9 mouse cellular contexts compared by ENCODE assay signal in the genomic region with DNA sequence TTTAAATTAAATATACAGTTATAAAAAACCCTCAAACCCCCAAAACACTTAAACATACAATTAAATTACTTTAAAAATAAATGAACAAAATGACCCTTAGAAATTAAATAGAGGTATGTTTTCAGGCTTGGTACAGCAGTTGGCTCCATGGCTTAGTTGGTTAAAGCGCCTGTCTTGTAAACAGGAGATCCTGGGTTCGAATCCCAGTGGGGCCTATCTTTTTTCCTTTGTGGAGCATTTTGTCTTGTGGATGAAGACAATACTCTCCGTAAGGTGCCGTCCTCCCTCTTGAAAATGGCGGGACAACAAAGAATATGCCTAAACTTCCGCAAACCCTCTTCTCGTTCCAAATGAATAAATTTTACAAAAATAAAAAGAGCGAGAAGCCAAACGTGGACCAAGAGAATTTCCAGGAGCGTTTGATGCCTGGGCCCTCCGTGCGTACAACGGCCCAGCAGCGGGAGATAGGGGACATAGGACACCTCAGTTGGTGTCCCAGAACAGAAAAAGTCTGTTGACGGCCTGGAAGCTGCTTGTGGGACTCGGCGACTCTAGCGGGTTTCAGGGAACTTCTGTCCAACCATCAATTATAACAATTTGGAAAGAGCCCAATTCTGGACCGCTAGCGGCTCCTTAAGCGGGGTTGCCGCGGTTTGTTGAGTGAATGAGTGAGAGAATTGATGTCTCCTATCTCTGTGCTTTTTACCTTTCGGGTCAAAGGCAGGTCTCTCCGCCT. TPM values are rescaled to one million over a fixed set of nuclear protein-coding genes. Genes with fewer than 3 reads are reported as not detected.
A peak's percentile ranks its signal among the peaks of the same experiment; 100 is the strongest.
DNase-seq lines count a peak whose midpoint lies in the region; ATAC-seq lines count a peak whose summit lies in the region.
"Had no signal": no experiment of that assay in that cellular context is flagged by ENCODE, and none has a peak within 500 bp of the region (broad histone marks: within the 10 kb centered on the region; RNA-seq: fewer than 3 reads in every experiment).

No protein-coding gene starts in this region.

- H3K27me3 ChIP-seq in limb, embryonic 13.5 days, result peaks cover 15% of the 10 kb centered on the region; the same call in 1 of the 2 replicates
- peaks cover 5% of the 10 kb centered on the region; the same call in 1 of the 2 replicates for H3K27me3 ChIP-seq in midbrain, embryonic 15.5 days (replicated peaks)
- H3K27me3 ChIP-seq in stomach, embryonic 16.5 days (ENCODE audit: control insufficient read depth, insufficient read depth, low read length), result no peaks in the 10 kb centered on the region

- no peaks in the 10 kb centered on the region for H3K36me3 ChIP-seq in limb, embryonic 13.5 days
- no peaks in the 10 kb centered on the region for H3K36me3 ChIP-seq in midbrain, embryonic 15.5 days (replicated peaks)
- H3K36me3 ChIP-seq in stomach, embryonic 16.5 days (ENCODE audit: control insufficient read depth, insufficient read depth, low read length), result no peaks in the 10 kb centered on the region

- H3K27ac ChIP-seq in limb, embryonic 13.5 days, result no peak overlapping the region
- peak overlapping the region; percentile 10; the same call in 1 of the 2 replicates for H3K27ac ChIP-seq in midbrain, embryonic 15.5 days
- H3K27ac ChIP-seq in stomach, embryonic 16.5 days (ENCODE audit: low read length), result no peak overlapping the region

- ATAC-seq in limb, embryonic 13.5 days (ENCODE audit: low FRiP score, low read depth), result peak; percentile 74; the same call in 1 of the 2 replicates
- peak; percentile 84 for ATAC-seq in midbrain, embryonic 15.5 days (replicated peaks)
- ATAC-seq in stomach, embryonic 16.5 days (ENCODE audit: insufficient read depth, low FRiP score), result peak; percentile 66

- WGBS in limb, embryonic 13.5 days, result under 1% methylated on average over 25 of the region's 25 CpGs
- under 1% methylated on average over 25 of the region's 25 CpGs for WGBS in midbrain, embryonic 15.5 days
- WGBS in stomach, embryonic 16.5 days, result under 1% methylated on average over 25 of the region's 25 CpGs

- H3K9ac ChIP-seq in limb, embryonic 13.5 days, result peak overlapping the region; percentile 63
- H3K9ac ChIP-seq in midbrain, embryonic 15.5 days, result peak overlapping the region; percentile 55
- H3K9ac ChIP-seq in stomach, embryonic 16.5 days (ENCODE audit: low read length), result peak overlapping the region; percentile 60

- peak overlapping the region; percentile 70 for H3K4me2 ChIP-seq in limb, embryonic 13.5 days (replicated peaks)
- H3K4me2 ChIP-seq in midbrain, embryonic 15.5 days, result peak overlapping the region; percentile 87
- H3K4me2 ChIP-seq in stomach, embryonic 16.5 days (ENCODE audit: low read depth, low read length), result peak overlapping the region; percentile 90

- H3K9me3 ChIP-seq in limb, embryonic 13.5 days, result no peaks in the 10 kb centered on the region
- H3K9me3 ChIP-seq in midbrain, embryonic 15.5 days, result no peaks in the 10 kb centered on the region
- H3K9me3 ChIP-seq in stomach, embryonic 16.5 days (replicated peaks; ENCODE audit: control insufficient read depth, low read length), result no peaks in the 10 kb centered on the region

- peak; percentile 84 for DNase-seq in A20 (ENCODE audit: low read depth, low spot score)
- DNase-seq in adrenal gland, adult 18-20 months (ENCODE audit: low spot score in 2 of 2), result peak; percentile 62 to 77
- peak; percentile 98 for DNase-seq in embryo, embryonic 10.5 days (ENCODE audit: low spot score)
- DNase-seq in heart, adult 9 months (ENCODE audit: low spot score in 2 of 2), result peak; percentile 62 to 84
- peak; percentile 73 for DNase-seq in kidney, adult 9 months

- peaks cover 12% of the 10 kb centered on the region for H3K4me1 ChIP-seq in limb, embryonic 13.5 days
- H3K4me1 ChIP-seq in midbrain, embryonic 15.5 days, result peaks cover 14% of the 10 kb centered on the region
- H3K4me1 ChIP-seq in stomach, embryonic 16.5 days (ENCODE audit: control insufficient read depth, insufficient read depth, low read length), result peaks cover 7% of the 10 kb centered on the region; the same call in 1 of the 2 replicates

- peak overlapping the region; percentile 59 for H3K4me3 ChIP-seq in limb, embryonic 13.5 days
- H3K4me3 ChIP-seq in midbrain, embryonic 15.5 days, result peak overlapping the region; percentile 52
- peak overlapping the region; percentile 63 for H3K4me3 ChIP-seq in stomach, embryonic 16.5 days (replicated peaks; ENCODE audit: low read length)

RNA-seq across cellular contexts. Expression of a gene that starts 16.5 kb away (rescaled TPM):
- total RNA-seq in adrenal gland, adult 18-20 months (2021), result not detected
- not detected in 2 replicates for polyA plus RNA-seq in limb, embryonic 13.5 days (2015; fragmentation: Nextera tagmentation; extraction: Ambion mirVana)
- not detected in 2 replicates for polyA plus RNA-seq in midbrain, embryonic 15.5 days (2015; fragmentation: Nextera tagmentation; extraction: Ambion mirVana)
- polyA plus RNA-seq in stomach, embryonic 16.5 days (2015; fragmentation: Nextera tagmentation; extraction: Ambion mirVana), result not detected in 2 replicates
- total RNA-seq: gastrocnemius, postnatal 36 days had no signal

RNA-seq across cellular contexts. Expression of a gene that starts 35.9 kb away (rescaled TPM):
- total RNA-seq in adrenal gland, adult 18-20 months (2021), result not detected
- polyA plus RNA-seq in limb, embryonic 13.5 days (2015; fragmentation: Nextera tagmentation; extraction: Ambion mirVana), result 0.28 and 0.52 TPM in 2 replicates
- not detected in 2 replicates for polyA plus RNA-seq in midbrain, embryonic 15.5 days (2015; fragmentation: Nextera tagmentation; extraction: Ambion mirVana)
- not detected in 2 replicates for polyA plus RNA-seq in stomach, embryonic 16.5 days (2015; fragmentation: Nextera tagmentation; extraction: Ambion mirVana)
- total RNA-seq: gastrocnemius, postnatal 36 days had no signal
